Mouse (Mus musculus) MEL (cell line): Measurements from ENCODE around the gene Cd164. TPM values are rescaled to one million over a fixed set of nuclear protein-coding genes. Genes with fewer than 3 reads are reported as not detected.

Source experiments
- DNase-seq: peaks from one replicate; pipeline ENCODE4 v3.0.0; 2011; ENCODE audit warnings: low read depth, low spot score
- H3K27ac ChIP-seq: 2 replicates; pipeline ENCODE4 v1.5.1; 2012; ENCODE audit warnings: low read depth, mild to moderate bottlenecking, control low read depth, low read length, moderate library complexity; ENCODE audit not compliant: control insufficient read depth
- H3K27me3 ChIP-seq, 2 experiments: fragments of 150-350 bp in 1 of 2; sonication (generic) in 1 of 2; 2 replicates each; pipeline ENCODE4 v1.6.1; 2012; ENCODE audit warnings: low read length in 2 of 2, mild to moderate bottlenecking in 2 of 2, improper control_type of control experiment in 1 of 2, moderate library complexity in 1 of 2; ENCODE audit not compliant: insufficient read depth in 2 of 2, control insufficient read depth in 1 of 2
- H3K36me3 ChIP-seq, 2 experiments: 2 replicates each; pipeline ENCODE4 v1.6.1; 2012 to 2014; ENCODE audit warnings: low read length in 2 of 2, improper control_type of control experiment in 1 of 2, inconsistent platforms in 1 of 2, mild to moderate bottlenecking in 1 of 2; ENCODE audit not compliant: insufficient read depth in 2 of 2, control insufficient read depth in 1 of 2
- H3K4me1 ChIP-seq, 2 experiments: fragments of 150-350 bp in 1 of 2; sonication (generic) in 1 of 2; 2 replicates each; pipeline ENCODE4 v1.6.1; 2012; ENCODE audit warnings: low read length in 2 of 2, improper control_type of control experiment in 1 of 2, mild to moderate bottlenecking in 1 of 2; ENCODE audit not compliant: insufficient read depth in 2 of 2, control insufficient read depth in 1 of 2
- H3K4me3 ChIP-seq, 2 experiments: fragments of 150-350 bp in 1 of 2; sonication (generic) in 1 of 2; 2 replicates each; pipeline ENCODE4 v1.5.1; 2012; ENCODE audit warnings: low read depth in 2 of 2, low read length in 2 of 2, mild to moderate bottlenecking in 2 of 2, moderate library complexity in 2 of 2, control low read depth in 1 of 2, improper control_type of control experiment in 1 of 2; ENCODE audit not compliant: control insufficient read depth in 1 of 2, insufficient read depth in 1 of 2
- H3K79me2 ChIP-seq: 2 replicates; pipeline ENCODE4 v1.6.1; 2012; ENCODE audit warnings: mild to moderate bottlenecking, low read length, moderate library complexity; ENCODE audit not compliant: control insufficient read depth, poor library complexity, insufficient read depth
- H3K9ac ChIP-seq: 2 replicates; pipeline ENCODE4 v1.6.1; 2012; ENCODE audit warnings: low read depth, mild to moderate bottlenecking, control low read depth, low read length, moderate library complexity; ENCODE audit not compliant: control insufficient read depth, poor library complexity, severe bottlenecking
- H3K9me3 ChIP-seq: fragments of 150-350 bp; sonication (generic); replicated peaks from 2 replicates; pipeline ENCODE4 v1.6.1; 2012; ENCODE audit warnings: mild to moderate bottlenecking, low read length, improper control_type of control experiment, moderate library complexity; ENCODE audit not compliant: insufficient read depth
- EP300 ChIP-seq, 2 experiments: IDR thresholded peaks; 2 replicates each; pipeline ENCODE4 v1.6.1; 2011; ENCODE audit warnings: improper control_type of control experiment in 2 of 2, low read length in 2 of 2, low read depth in 1 of 2, mild to moderate bottlenecking in 1 of 2
- GATA1 ChIP-seq: IDR thresholded peaks from 2 replicates; pipeline ENCODE4 v1.6.1; 2011; ENCODE audit warnings: low read depth, low read length, improper control_type of control experiment
- NRF1 ChIP-seq: IDR thresholded peaks from 2 replicates; pipeline ENCODE4 v1.6.1; 2014; ENCODE audit warnings: low read depth, mild to moderate bottlenecking, inconsistent platforms, low read length, improper control_type of control experiment, moderate library complexity; ENCODE audit not compliant: poor library complexity, insufficient read depth, severe bottlenecking
- RCOR1 ChIP-seq: IDR thresholded peaks from 2 replicates; pipeline ENCODE4 v1.6.1; 2012; ENCODE audit warnings: low read depth, mild to moderate bottlenecking, inconsistent platforms, low read length, improper control_type of control experiment
- TCF12 ChIP-seq: IDR thresholded peaks from 2 replicates; pipeline ENCODE4 v1.6.1; 2014; ENCODE audit warnings: low read depth, mild to moderate bottlenecking, inconsistent platforms, low read length, improper control_type of control experiment, moderate library complexity
- USF1 ChIP-seq: IDR thresholded peaks from 2 replicates; pipeline ENCODE4 v1.6.1; 2014; ENCODE audit warnings: low read depth, mild to moderate bottlenecking, inconsistent platforms, low read length, improper control_type of control experiment, moderate library complexity
- ZMIZ1 ChIP-seq: IDR thresholded peaks from 2 replicates; pipeline ENCODE4 v1.6.1; 2012; ENCODE audit warnings: low read depth, mild to moderate bottlenecking, inconsistent platforms, low read length, improper control_type of control experiment, moderate library complexity
- polyA plus RNA-seq, 2 experiments: library from polyadenylated mRNA; stranded (reverse) in 1 of 2; unstranded in 1 of 2; fragments of >175 nt in 1 of 2; fragments of >200 nt in 1 of 2; gene quantifications; 2 replicates each; pipeline versions ENCODE4 v1.2.1 to v1.2.4; 2012; ENCODE audit warnings: low replicate concordance in 2 of 2, low read depth in 1 of 2; ENCODE audit not compliant: insufficient read length in 2 of 2, insufficient read depth in 1 of 2, missing spikeins in 1 of 2
- total RNA-seq: library from RNA; depleted of rRNA; stranded (reverse); fragments of 300-350 nt; gene quantifications from 2 replicates; pipeline ENCODE4 v1.2.3, GENCODE M21; 2012

Cd164 gene
- total and polyA plus RNA-seq, 3 experiments: 21.4 to 59.4 TPM; not detected in 1

GRCm38 (mm10) chr10:41470693-41471092 is 48.5 kb upstream of the Cd164 start:
- Histone ChIP-seq H3K36me3 (peaks cover 0 to 27% of the 10 kb centered on the region in 2 experiments; a peak in 2 of 4 replicates), H3K4me1 (peaks cover 16 to 34% of the 10 kb centered on the region in 2 experiments), H3K27me3 (no peaks in the 10 kb centered on the region), H3K27ac (no peak overlapping the region), H3K79me2 (no peaks in the 10 kb centered on the region), H3K4me3 (no peak overlapping the region), H3K9me3 (no peaks in the 10 kb centered on the region), H3K9ac (no peak overlapping the region)
- no peak for DNase-seq
- TF ChIP-seq NRF1: no peak
- 0 out of 2 replicates have a peak, but pooled peaks have one; percentile 22 for TF ChIP-seq GATA1

- Histone ChIP-seq H3K9ac (no peak overlapping the region), H3K27me3 (no peaks in the 10 kb centered on the region), H3K9me3 (no peaks in the 10 kb centered on the region), H3K4me1 (peaks cover 18 to 38% of the 10 kb centered on the region in 2 experiments), H3K36me3 (peaks cover 0 to 29% of the 10 kb centered on the region in 2 experiments; a peak in 2 of 4 replicates), H3K27ac (no peak overlapping the region), H3K4me3 (no peak overlapping the region), H3K79me2 (no peaks in the 10 kb centered on the region)
- no peak for DNase-seq
- TF ChIP-seq TCF12: no peak
- TF ChIP-seq RCOR1: peak; percentile 66; the same call in 1 of the 2 replicates
- TF ChIP-seq ZMIZ1: no peak
- TF ChIP-seq EP300 (IDR thresholded peaks at IDR 0.05; ENCODE audit: low read depth in 1 of 2, low read length in 2 of 2): 0 out of 4 replicates have a peak, but pooled peaks of 1 of the 2 experiments have one; percentile 5
Measured at GRCm38 (mm10) chr10:41472534-41472933, 46.7 kb upstream of the Cd164 start.

- peak overlapping the region; percentile 18 for H3K27ac ChIP-seq
- DNase-seq: peak; percentile 23
- H3K4me1 ChIP-seq: peaks cover 18 to 38% of the 10 kb centered on the region in 2 experiments
- no peak overlapping the region for H3K4me3 ChIP-seq
- no peaks in the 10 kb centered on the region for H3K9me3 ChIP-seq
- H3K9ac ChIP-seq: no peak overlapping the region
- TF ChIP-seq USF1 (0 out of 2 replicates have a peak, but pooled peaks have one; percentile 28), ZMIZ1 (no peak)
- no peaks in the 10 kb centered on the region for H3K27me3 ChIP-seq
- no peaks in the 10 kb centered on the region for H3K79me2 ChIP-seq
- H3K36me3 ChIP-seq: peaks cover 0 to 29% of the 10 kb centered on the region in 2 experiments; a peak in 2 of 4 replicates
Measured at GRCm38 (mm10) chr10:41472962-41473481, 46.2 kb upstream of the Cd164 start.
